Mouse (Mus musculus) ES-E14 (cell line): ENCODE data around the gene Insl3.

Experiments used
- CHD2 ChIP-seq: IDR thresholded peaks from 2 replicates; pipeline ENCODE4 v1.6.1; 2014; ENCODE audit warnings: mild to moderate bottlenecking, low read depth, low read length, inconsistent platforms
- HCFC1 ChIP-seq: IDR thresholded peaks from 2 replicates; pipeline ENCODE4 v1.6.1; 2012; ENCODE audit warnings: low read length, inconsistent platforms, borderline replicate concordance; ENCODE audit not compliant: insufficient read depth
- MAFK ChIP-seq: IDR thresholded peaks from 2 replicates; pipeline ENCODE4 v1.6.1; 2014; ENCODE audit warnings: mild to moderate bottlenecking, low read depth, low read length, inconsistent platforms; ENCODE audit not compliant: insufficient read depth
- ZC3H11A ChIP-seq: IDR thresholded peaks from 2 replicates; pipeline ENCODE4 v1.6.1; 2012; ENCODE audit warnings: low read depth, mild to moderate bottlenecking, inconsistent platforms, low read length, borderline replicate concordance
- ZNF384 ChIP-seq: IDR thresholded peaks from 2 replicates; pipeline ENCODE4 v1.6.1; 2012; ENCODE audit warnings: low read depth, low read length, inconsistent platforms

DNA sequence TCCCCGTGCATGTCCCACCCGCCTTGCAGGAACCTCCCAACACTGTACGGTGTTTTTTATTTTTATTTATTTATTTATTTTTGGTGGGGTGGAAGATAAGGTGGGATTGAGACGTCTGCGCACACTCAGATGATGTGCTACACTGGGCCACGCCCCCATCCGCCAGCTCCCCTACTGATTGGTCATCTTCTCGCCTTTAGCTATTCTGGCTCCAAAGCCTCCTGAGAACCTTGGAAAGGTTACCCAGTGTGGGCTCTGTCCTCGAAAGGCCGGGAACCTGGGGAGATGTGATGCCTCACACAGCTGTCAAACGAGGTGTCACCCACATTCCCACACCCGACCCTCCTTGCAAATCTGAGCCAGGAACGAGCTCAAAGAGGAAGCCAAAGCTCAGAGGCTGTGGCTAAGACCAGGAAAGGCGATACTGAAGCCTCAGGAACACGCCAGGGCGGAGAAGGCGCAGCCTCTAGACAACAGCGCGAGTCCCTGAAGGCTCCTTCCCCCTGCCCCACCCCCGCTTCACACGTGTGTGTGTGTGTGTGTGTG lies 39.3 kb downstream of the Insl3 start:
- TF ChIP-seq ZC3H11A (no peak), HCFC1 (no peak), MAFK (no peak), CHD2 (no peak), ZNF384 (no peak)
